Mouse (Mus musculus) forebrain, embryonic 10.5 days (tissue): ENCODE results near the gene Coq8a. TPM values are rescaled to one million over a fixed set of nuclear protein-coding genes. Genes with fewer than 3 reads are reported as not detected.

Experiments
- DNase-seq: peaks from one replicate; pipeline ENCODE4 v3.0.0-alpha.2; 2017; ENCODE audit warnings: low spot score; ENCODE audit errors: extremely low spot score
- H3K27ac ChIP-seq: fragments of 300-500 bp; sonication (generic); 2 replicates; pipeline ENCODE4 v1.5.1; 2016; ENCODE audit warnings: mild to moderate bottlenecking
- H3K27me3 ChIP-seq: fragments of 300-500 bp; sonication (generic); 2 replicates; pipeline ENCODE4 v1.6.1; 2016; ENCODE audit warnings: mild to moderate bottlenecking; ENCODE audit not compliant: poor library complexity, severe bottlenecking
- H3K36me3 ChIP-seq: fragments of 300-500 bp; sonication (generic); replicated peaks from 2 replicates; pipeline ENCODE4 v1.6.1; 2016; ENCODE audit warnings: mild to moderate bottlenecking, moderate library complexity
- H3K4me1 ChIP-seq: fragments of 300-500 bp; sonication (generic); 2 replicates; pipeline ENCODE4 v1.6.1; 2016
- H3K4me3 ChIP-seq: fragments of 300-500 bp; sonication (generic); 2 replicates; pipeline ENCODE4 v1.5.1; 2016; ENCODE audit warnings: mild to moderate bottlenecking, moderate library complexity
- H3K9me3 ChIP-seq: fragments of 300-500 bp; sonication (generic); 2 replicates; pipeline ENCODE4 v1.6.1; 2016; ENCODE audit warnings: mild to moderate bottlenecking, moderate library complexity
- WGBS: fragments of 180-500 bp; shearing (Covaris S2); methylation state at CpG from one replicate; pipeline ENCODE4 v1.1.7; 2016; 5-methylcytosine and 5-hydroxymethylcytosine counted together
- polyA plus RNA-seq: library from polyadenylated mRNA; unstranded; fragments of >200 nt; fragmentation: Nextera tagmentation; extraction: Ambion mirVana; gene quantifications from 2 replicates; pipeline ENCODE4 v1.2.1, GENCODE M21; 2016

Coq8a gene
- polyA plus RNA-seq, 1 experiment from 2014 or later = 1.1 TPM

GRCm38 (mm10) chr1:180131402-180131801, 68.0 kb downstream of the Coq8a start:
- Histone ChIP-seq H3K4me1 (no peaks in the 10 kb centered on the region), H3K36me3 (peaks cover 8% of the 10 kb centered on the region), H3K27ac (no peak overlapping the region), H3K27me3 (no peaks in the 10 kb centered on the region), H3K9me3 (no peaks in the 10 kb centered on the region), H3K4me3 (no peak overlapping the region)
- WGBS = 73% methylated on average over 3 of the region's 3 CpGs
- no peak for DNase-seq

GRCm38 (mm10) chr1:180128077-180128792, 71.2 kb downstream of the Coq8a start:
- H3K9me3 ChIP-seq = no peaks in the 10 kb centered on the region
- no peaks in the 10 kb centered on the region for H3K27me3 ChIP-seq
- DNase-seq = no peak
- no peak overlapping the region for H3K4me3 ChIP-seq
- H3K36me3 ChIP-seq = peaks cover 3% of the 10 kb centered on the region; the same call in 1 of the 2 replicates
- H3K27ac ChIP-seq = no peak overlapping the region
- 95% methylated on average over 5 of the region's 5 CpGs for WGBS
- H3K4me1 ChIP-seq = no peaks in the 10 kb centered on the region

GRCm38 (mm10) chr1:180118233-180118632, 81.2 kb downstream of the Coq8a start:
- no peaks in the 10 kb centered on the region for H3K27me3 ChIP-seq

DNA sequence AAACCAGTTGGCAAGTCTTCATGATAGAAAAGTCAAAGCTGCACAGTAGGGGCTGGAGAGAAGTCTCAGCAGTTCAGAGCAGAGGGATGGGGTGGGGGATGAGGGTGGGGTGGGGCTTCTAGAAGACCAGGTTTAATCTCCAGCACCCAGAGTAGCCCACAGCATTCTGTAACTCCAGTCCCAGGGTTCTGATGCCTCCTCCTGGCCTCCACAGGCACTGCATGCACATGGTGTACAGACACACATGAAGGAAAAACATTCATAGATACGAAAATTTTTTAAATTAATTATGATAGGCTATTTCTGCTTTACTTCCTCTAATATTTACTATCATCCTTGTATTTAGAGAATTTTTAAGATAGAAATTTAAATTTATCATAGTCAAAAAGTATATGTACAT, 82.9 kb downstream of the Coq8a start:
- no peak overlapping the region for H3K4me3 ChIP-seq
- peak; percentile 30 for DNase-seq
- no peaks in the 10 kb centered on the region for H3K4me1 ChIP-seq
- 73% methylated on average over 1 of the region's 1 CpGs for WGBS
- no peaks in the 10 kb centered on the region for H3K27me3 ChIP-seq
- H3K36me3 ChIP-seq = peaks cover 24% of the 10 kb centered on the region
- no peak overlapping the region for H3K27ac ChIP-seq
- no peaks in the 10 kb centered on the region for H3K9me3 ChIP-seq

More at GRCm38 (mm10) chr1:180118233-180118632, 81.2 kb downstream of the Coq8a start:
- Histone ChIP-seq H3K4me1 (no peaks in the 10 kb centered on the region), H3K4me3 (no peak overlapping the region), H3K9me3 (no peaks in the 10 kb centered on the region), H3K27ac (no peak overlapping the region), H3K36me3 (peaks cover 24% of the 10 kb centered on the region)
- 92% methylated on average over 8 of the region's 8 CpGs for WGBS
- no peak for DNase-seq

Other genes with a start within 250 kb of the Coq8a start
- 11.1 and 12.2 TPM in 2 replicates for gene Cdc42bpa, start 239.1 kb downstream of the Coq8a start, polyA plus RNA-seq
- 6.4 and 6.5 TPM in 2 replicates for gene Psen2, start 63.8 kb upstream of the Coq8a start, polyA plus RNA-seq
- gene Itpkb, start 130.9 kb upstream of the Coq8a start, polyA plus RNA-seq = 2.5 and 2.8 TPM in 2 replicates